Mouse (Mus musculus) heart, embryonic 10.5 days (tissue): ENCODE results near the gene Rrbp1. TPM values are rescaled to one million over a fixed set of nuclear protein-coding genes. Genes with fewer than 3 reads are reported as not detected.

ENCODE experiments used
- DNase-seq: peaks from one replicate; pipeline ENCODE4 v3.0.0-alpha.2; 2017; ENCODE audit warnings: low spot score
- H3K27ac ChIP-seq: fragments of 300-500 bp; sonication (generic); 2 replicates; pipeline ENCODE4 v1.5.1; 2016; ENCODE audit warnings: mild to moderate bottlenecking
- H3K27me3 ChIP-seq: fragments of 300-500 bp; sonication (generic); 2 replicates; pipeline ENCODE4 v1.6.1; 2016; ENCODE audit warnings: mild to moderate bottlenecking; ENCODE audit not compliant: poor library complexity, insufficient read depth, severe bottlenecking
- H3K36me3 ChIP-seq: fragments of 300-500 bp; sonication (generic); 2 replicates; pipeline ENCODE4 v1.6.1; 2016; ENCODE audit warnings: mild to moderate bottlenecking, moderate library complexity
- H3K4me1 ChIP-seq: fragments of 300-500 bp; sonication (generic); 2 replicates; pipeline ENCODE4 v1.6.1; 2016; ENCODE audit warnings: mild to moderate bottlenecking
- H3K4me3 ChIP-seq: fragments of 300-500 bp; sonication (generic); 2 replicates; pipeline ENCODE4 v1.5.1; 2016; ENCODE audit warnings: mild to moderate bottlenecking, moderate library complexity
- H3K9me3 ChIP-seq: fragments of 300-500 bp; sonication (generic); 2 replicates; pipeline ENCODE4 v1.6.1; 2016; ENCODE audit warnings: mild to moderate bottlenecking, moderate library complexity
- WGBS: fragments of 180-500 bp; shearing (Covaris S2); methylation state at CpG from one replicate; pipeline ENCODE4 v1.1.7; 2016; 5-methylcytosine and 5-hydroxymethylcytosine counted together
- polyA plus RNA-seq: library from polyadenylated mRNA; unstranded; fragments of >200 nt; fragmentation: Nextera tagmentation; extraction: Ambion mirVana; gene quantifications from 2 replicates; pipeline ENCODE4 v1.2.1, GENCODE M21; 2016

The Rrbp1 gene
- polyA plus RNA-seq, 1 experiment from 2014 or later, result 86.9 TPM

DNA sequence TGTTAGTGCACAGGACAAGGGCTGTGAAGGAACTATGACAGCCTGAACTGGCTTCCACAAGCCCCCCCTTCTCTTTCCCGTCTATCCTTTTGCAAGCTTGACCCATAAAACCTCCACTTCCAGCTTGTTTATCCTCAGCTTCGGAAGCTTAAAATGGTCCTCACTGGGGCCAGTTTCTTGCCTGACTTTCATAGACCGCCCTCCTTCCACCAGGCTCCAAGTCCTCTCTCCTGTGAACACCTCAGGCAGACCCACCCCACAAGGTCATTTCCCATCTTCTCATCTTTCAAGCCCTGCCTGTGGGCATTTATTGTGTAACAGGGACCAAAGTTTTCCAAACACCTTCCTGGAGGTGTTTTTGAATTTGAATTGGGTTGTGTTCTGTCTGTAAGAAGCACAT, 11.4 kb upstream of the Rrbp1 start:
- 79% methylated on average over 3 of the region's 3 CpGs for WGBS
- H3K36me3 ChIP-seq, result no peaks in the 10 kb centered on the region

DNA sequence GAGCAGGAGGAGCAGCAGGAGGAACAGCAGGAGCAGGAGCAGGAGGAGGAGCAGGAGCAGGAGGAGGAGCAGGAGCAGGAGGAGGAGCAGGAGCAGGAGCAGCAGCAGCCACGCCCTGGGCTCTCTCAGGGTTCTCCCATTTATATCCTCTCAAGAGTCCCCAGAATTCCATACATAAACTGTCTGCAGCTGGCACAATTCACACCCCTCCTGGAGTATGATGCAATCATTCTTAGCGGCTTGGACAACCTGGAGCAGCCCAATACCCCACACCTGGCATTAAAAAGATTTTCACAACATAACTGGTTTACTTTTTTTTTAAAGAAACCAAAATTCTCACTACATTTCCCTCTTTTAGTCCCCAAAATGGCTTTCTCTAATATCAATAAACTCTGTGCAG, 8.9 kb upstream of the Rrbp1 start:
- Histone ChIP-seq H3K27ac (no peak overlapping the region), H3K36me3 (no peaks in the 10 kb centered on the region), H3K9me3 (no peaks in the 10 kb centered on the region), H3K27me3 (peaks cover 10% of the 10 kb centered on the region), H3K4me1 (no peaks in the 10 kb centered on the region), H3K4me3 (no peak overlapping the region)
- 54% methylated on average over 2 of the region's 2 CpGs for WGBS
- no peak for DNase-seq

More for the DNA sequence above, 11.4 kb upstream of the Rrbp1 start:
- no peak overlapping the region for H3K4me3 ChIP-seq
- no peak for DNase-seq
- peaks cover 14% of the 10 kb centered on the region for H3K27me3 ChIP-seq
- H3K9me3 ChIP-seq, result no peaks in the 10 kb centered on the region
- no peak overlapping the region for H3K27ac ChIP-seq
- no peaks in the 10 kb centered on the region for H3K4me1 ChIP-seq

DNA sequence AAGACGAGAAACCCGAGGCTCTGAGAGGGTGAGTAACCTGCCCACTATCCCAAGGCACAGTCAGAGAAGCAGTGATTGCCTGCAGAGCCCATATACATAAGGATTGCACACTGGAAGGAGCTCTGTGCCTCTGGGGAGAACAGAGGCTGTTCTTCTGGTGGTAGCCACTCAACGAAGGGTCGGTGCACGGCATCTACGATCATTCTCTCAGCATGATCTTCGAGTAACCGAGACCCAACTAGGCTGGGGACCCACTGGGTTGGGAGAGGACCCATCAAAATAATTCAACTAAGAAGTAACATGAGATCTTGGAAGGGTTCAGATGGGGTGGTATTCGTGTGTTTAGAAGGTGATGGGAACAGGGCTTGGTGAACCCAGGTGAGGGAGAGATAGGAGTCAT, 4.8 kb upstream of the Rrbp1 start:
- WGBS, result 80% methylated on average over 9 of the region's 9 CpGs
- no peak overlapping the region for H3K27ac ChIP-seq
- H3K36me3 ChIP-seq, result no peaks in the 10 kb centered on the region
- H3K4me3 ChIP-seq, result no peak overlapping the region
- H3K4me1 ChIP-seq, result no peaks in the 10 kb centered on the region
- peaks cover 10% of the 10 kb centered on the region for H3K27me3 ChIP-seq
- no peaks in the 10 kb centered on the region for H3K9me3 ChIP-seq
- DNase-seq, result no peak

DNA sequence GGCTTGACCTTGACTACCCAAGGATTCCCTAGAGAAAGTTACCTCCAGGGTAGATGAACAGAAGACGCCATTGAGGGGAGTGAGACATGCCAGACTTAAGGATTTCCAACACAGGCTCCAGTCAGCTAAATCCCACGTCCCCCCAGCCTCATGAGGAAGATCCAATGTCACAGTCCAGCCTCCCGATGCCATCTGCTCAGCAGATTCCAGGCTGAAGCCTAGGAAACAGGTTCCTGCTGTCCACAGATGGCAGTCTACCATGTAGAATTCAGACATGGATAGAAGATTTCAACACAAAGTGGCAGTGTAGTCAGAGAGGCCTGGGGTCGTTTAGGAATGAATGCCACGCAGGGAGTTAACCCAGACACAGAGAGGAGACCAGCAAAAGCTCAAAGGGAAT, 3.4 kb upstream of the Rrbp1 start:
- Histone ChIP-seq H3K9me3 (no peaks in the 10 kb centered on the region), H3K27ac (no peak overlapping the region), H3K4me1 (peaks cover 11% of the 10 kb centered on the region), H3K27me3 (peaks cover 5% of the 10 kb centered on the region), H3K4me3 (no peak overlapping the region), H3K36me3 (no peaks in the 10 kb centered on the region)
- no peak for DNase-seq
- 58% methylated on average over 5 of the region's 5 CpGs for WGBS

DNA sequence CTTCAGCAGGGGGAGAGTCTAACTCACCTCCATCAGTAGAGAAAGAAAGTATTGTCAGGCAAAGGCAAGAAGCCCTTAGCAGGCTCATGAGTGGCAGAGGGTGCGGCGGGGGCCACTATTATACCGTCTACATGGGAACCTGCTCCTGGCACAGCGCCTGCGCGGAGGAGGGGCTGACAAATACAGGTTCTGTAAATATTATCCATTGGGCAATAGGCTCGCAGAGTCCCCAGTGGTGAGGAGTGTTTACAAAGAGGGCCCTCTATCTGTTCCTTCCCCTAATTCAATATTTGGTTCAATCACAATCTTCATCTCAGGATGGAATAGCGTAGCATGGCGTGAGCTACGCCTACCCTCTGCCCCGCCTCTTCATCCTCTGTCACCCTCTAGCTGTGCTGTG, 3.0 kb upstream of the Rrbp1 start:
- Histone ChIP-seq H3K36me3 (no peaks in the 10 kb centered on the region), H3K4me3 (no peak overlapping the region), H3K4me1 (peaks cover 16% of the 10 kb centered on the region), H3K27me3 (peaks cover under 1% of the 10 kb centered on the region), H3K27ac (no peak overlapping the region), H3K9me3 (no peaks in the 10 kb centered on the region)
- 80% methylated on average over 11 of the region's 11 CpGs for WGBS
- no peak for DNase-seq

DNA sequence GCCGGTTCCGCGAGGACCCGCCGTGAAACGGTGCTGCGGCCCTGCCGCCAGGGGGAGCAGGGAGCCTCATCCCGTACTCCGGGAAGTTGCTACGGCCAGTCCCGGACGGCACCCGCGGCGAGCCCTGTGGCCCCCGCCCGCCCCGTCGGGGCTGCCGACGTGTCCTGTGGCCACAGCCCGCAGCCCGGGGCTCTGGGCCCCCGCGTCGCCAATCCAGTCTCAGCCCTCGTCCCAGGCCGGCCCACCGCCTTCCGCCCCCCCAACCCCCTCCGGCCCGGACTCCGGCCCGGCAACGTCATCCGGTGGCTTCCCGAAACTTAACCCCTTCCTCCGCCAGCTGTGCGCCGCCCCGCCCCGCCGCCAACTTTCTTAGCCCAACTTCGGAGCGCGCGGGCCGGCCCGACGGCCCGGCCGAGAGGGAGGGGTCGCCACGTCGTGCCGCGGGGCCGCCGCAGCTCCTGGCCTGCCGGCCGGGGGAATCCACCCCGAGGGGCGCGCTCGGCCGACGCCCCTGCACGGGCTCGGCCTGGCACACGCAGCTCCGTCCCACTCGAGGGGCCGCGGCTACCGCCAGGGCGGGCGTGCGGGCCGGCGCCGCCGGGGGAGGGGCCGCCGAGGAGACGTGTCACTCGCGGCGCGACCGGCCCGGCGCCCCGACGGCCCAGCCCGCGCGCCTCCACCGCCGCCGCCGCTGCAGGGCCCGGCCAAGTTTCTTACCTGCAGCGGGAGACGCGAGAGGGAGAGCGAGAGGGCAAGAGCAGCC, 600 bp downstream of the Rrbp1 start:
- peak; percentile 91 for DNase-seq
- under 1% methylated on average over 73 of the region's 107 CpGs for WGBS
- Histone ChIP-seq H3K36me3 (0 out of 2 replicates have a peak, but pooled peaks cover 3% of the 10 kb centered on the region), H3K27ac (peak overlapping the region; percentile 98), H3K4me1 (peaks cover 23% of the 10 kb centered on the region), H3K9me3 (no peaks in the 10 kb centered on the region), H3K27me3 (no peaks in the 10 kb centered on the region), H3K4me3 (peak overlapping the region; percentile 96)

DNA sequence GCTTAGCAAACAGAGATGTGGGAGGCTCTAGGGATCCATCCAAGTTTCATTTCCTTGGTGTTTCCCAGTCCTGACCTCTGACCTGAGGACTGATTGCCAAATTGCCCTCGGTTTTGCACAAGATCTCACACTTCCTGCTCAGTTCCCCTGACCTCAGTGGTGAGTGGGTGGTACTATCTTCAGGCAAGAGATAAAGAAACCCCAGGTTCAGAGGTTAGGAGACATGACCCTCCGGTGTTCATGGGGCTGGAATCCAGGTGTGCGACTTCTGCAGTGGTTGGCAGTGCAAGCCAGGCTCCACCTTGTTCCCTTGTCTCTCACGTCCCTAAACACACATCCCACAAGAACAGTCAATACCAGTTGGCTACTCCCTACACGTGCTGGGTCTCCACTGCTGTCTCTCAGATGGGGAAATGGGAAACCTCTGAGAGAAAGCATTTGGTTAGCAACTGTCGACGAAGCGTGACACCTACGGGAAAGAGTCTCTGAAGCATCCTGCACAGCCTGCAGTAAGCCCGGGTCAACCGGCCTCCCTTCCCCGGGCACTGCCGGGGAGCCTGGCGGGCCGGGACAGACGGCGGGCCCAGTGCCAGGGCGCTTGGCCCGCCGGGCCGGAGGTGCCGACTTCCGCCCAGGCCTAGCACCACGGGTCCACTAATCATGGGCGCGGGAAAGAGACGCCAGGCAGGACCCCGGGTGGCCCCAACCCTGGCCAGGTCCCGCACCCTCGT, 1.3 kb downstream of the Rrbp1 start:
- Histone ChIP-seq H3K36me3 (0 out of 2 replicates have a peak, but pooled peaks cover 3% of the 10 kb centered on the region), H3K27me3 (no peaks in the 10 kb centered on the region), H3K4me3 (peak overlapping the region; percentile 96), H3K27ac (peak overlapping the region; percentile 98), H3K4me1 (peaks cover 30% of the 10 kb centered on the region), H3K9me3 (no peaks in the 10 kb centered on the region)
- WGBS, result 3% methylated on average over 27 of the region's 30 CpGs
- no peak for DNase-seq

DNA sequence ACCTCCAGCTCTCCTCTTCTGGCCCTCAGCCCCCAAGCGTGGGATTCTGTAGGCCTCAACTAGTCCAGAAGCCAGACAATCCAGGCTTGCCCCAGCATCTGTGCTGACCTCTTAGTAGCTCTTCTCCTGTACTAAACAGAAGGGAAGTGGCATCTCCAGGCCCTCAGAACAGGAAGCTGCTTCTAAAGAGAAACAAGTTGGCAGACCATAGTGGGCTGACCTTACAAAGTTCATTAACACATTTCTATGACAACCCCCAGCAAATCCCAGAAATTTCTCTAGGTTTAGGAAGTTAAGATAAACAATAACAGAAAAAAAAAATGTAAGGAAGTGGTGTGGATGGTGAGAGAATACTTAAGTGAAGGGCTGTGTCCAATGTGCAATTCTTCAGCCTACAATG, 2.0 kb downstream of the Rrbp1 start:
- 0 out of 2 replicates have a peak, but pooled peaks cover 3% of the 10 kb centered on the region for H3K36me3 ChIP-seq
- no peaks in the 10 kb centered on the region for H3K9me3 ChIP-seq
- H3K27me3 ChIP-seq, result no peaks in the 10 kb centered on the region
- peak overlapping the region; percentile 96 for H3K4me3 ChIP-seq
- WGBS, result 78% methylated on average over 1 of the region's 1 CpGs
- DNase-seq, result no peak
- H3K27ac ChIP-seq, result peak overlapping the region; percentile 98
- H3K4me1 ChIP-seq, result peaks cover 33% of the 10 kb centered on the region

DNA sequence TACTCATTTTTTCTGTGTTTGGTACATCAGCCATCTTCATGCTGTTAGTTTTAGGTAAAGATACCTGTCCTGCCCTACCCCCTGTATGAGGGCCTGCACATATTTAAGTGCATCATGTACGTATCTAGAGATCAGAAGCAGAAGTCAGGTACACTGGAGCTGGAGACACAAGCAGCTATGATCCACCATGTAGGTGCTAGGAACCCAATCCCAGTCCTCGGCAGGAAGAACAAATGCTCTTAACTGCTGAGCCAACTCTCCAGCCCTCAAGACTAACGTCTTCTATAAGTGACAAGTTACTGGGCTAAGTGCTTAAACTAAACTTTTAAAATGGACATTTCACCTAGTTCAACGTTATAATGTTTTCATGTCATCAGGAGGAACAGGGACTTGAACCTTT, 3.9 kb downstream of the Rrbp1 start:
- Histone ChIP-seq H3K27me3 (no peaks in the 10 kb centered on the region), H3K36me3 (0 out of 2 replicates have a peak, but pooled peaks cover 3% of the 10 kb centered on the region), H3K4me3 (no peak overlapping the region), H3K27ac (no peak overlapping the region), H3K4me1 (peaks cover 33% of the 10 kb centered on the region), H3K9me3 (no peaks in the 10 kb centered on the region)
- no peak for DNase-seq
- 88% methylated on average over 4 of the region's 4 CpGs for WGBS

DNA sequence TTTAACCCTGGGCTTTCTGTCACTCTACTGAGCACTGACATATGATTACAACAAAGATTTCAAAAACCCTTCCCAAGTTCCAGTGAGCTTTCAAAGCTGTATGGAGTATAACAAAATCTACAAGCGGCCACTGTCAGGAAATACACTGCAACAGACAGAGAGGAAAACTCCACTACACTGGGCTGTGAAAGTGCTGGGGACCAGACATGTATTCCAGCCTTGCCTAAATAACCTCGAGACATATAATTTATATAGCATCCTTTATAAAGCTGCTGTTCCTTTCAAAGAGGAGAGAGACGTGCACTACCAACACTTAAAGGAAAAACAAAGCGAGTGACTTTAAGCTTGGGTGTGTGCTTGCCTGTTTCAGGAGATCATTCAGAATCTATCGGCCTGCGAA, 4.4 kb downstream of the Rrbp1 start:
- peaks cover 33% of the 10 kb centered on the region for H3K4me1 ChIP-seq
- no peak for DNase-seq
- WGBS, result 87% methylated on average over 6 of the region's 6 CpGs

DNA sequence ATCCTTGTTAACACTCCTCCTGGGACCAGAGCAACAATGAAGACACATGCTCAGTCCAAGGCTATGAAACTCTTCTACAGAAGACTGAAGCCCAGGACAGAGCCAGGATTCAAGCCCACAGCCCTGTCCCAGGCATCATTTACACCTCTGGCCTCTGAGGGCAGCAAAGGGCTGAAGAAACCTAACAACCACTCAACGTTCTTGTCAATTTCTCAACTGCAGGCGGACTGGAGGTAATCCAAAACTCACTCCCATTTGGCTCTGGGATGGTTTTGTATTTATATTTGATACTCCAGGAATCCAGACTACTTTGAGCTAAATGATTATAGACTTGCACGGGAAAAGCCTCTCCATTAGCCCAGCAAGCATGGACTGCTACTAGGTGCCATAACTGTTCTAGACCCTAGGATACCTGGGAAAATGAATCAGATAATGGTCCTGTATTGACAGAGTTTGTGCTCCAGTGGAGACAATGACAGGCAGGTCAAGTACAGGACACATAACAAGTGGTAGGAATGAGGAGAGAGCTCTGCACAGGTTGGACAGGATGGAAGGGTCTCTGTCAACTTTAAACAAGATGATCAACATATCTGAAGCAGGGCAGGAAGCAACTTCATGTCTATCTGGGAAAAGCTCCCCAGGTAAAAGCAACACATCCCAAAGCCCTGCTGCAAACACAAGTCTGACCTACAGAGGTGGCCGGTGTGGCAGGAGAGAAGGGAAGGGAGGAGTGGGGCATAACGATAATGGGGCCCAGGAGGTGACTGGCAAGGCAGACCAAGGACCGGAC, 5.7 kb downstream of the Rrbp1 start:
- H3K4me1 ChIP-seq, result peaks cover 30% of the 10 kb centered on the region
- 0 out of 2 replicates have a peak, but pooled peaks cover 3% of the 10 kb centered on the region for H3K36me3 ChIP-seq
- no peaks in the 10 kb centered on the region for H3K9me3 ChIP-seq
- DNase-seq, result no peak
- H3K4me3 ChIP-seq, result no peak overlapping the region
- H3K27ac ChIP-seq, result no peak overlapping the region
- no peaks in the 10 kb centered on the region for H3K27me3 ChIP-seq
- 65% methylated on average over 6 of the region's 6 CpGs for WGBS

More for the DNA sequence above, 4.4 kb downstream of the Rrbp1 start:
- H3K27me3 ChIP-seq, result no peaks in the 10 kb centered on the region
- no peak overlapping the region for H3K4me3 ChIP-seq
- 0 out of 2 replicates have a peak, but pooled peaks cover 3% of the 10 kb centered on the region for H3K36me3 ChIP-seq
- H3K27ac ChIP-seq, result no peak overlapping the region
- H3K9me3 ChIP-seq, result no peaks in the 10 kb centered on the region

DNA sequence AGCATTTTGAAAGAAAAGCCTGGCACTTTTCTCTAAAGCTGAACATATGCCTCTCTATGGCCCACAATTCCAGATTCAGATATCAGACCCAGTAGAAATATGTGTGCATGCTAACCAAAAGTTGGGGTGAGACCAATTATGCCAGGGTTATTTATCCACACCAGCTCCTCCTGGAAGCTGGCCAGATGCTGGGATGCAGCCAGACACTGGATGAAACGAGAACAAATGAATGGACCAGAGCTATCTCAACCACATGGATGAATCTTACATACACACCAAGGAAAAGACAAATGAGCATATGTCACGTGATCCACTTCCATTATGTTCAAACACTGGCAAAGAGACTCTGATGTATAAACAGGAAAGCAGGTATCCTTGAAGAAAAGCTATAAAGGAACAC, 7.5 kb downstream of the Rrbp1 start:
- DNase-seq, result no peak
- no peaks in the 10 kb centered on the region for H3K9me3 ChIP-seq
- no peaks in the 10 kb centered on the region for H3K27me3 ChIP-seq
- WGBS, result 78% methylated on average over 2 of the region's 2 CpGs
- H3K36me3 ChIP-seq, result 0 out of 2 replicates have a peak, but pooled peaks cover 3% of the 10 kb centered on the region
- peaks cover 14% of the 10 kb centered on the region for H3K4me1 ChIP-seq
- H3K4me3 ChIP-seq, result no peak overlapping the region
- no peak overlapping the region for H3K27ac ChIP-seq
